Mouse (Mus musculus) liver, adult 2 months (tissue): ENCODE measurements at regions not wholly inside any gene's neighbourhood (a gene's known extent, or its start where the extent isn't known, plus 50 kb on each side); places are given as distances from the start of the nearest gene placed in this dataset.

Source experiments
- DNase-seq: peaks from one replicate; pipeline ENCODE4 v3.0.0-alpha.2; 2011; ENCODE audit warnings: low read depth, low spot score; ENCODE audit errors: extremely low read depth
- H3K27ac ChIP-seq: fragments of 200-500 bp; replicated peaks from 2 replicates; pipeline ENCODE4 v1.5.1; 2012; ENCODE audit warnings: low read depth, mild to moderate bottlenecking, control low read depth, inconsistent platforms, low read length; ENCODE audit not compliant: insufficient read depth
- H3K27me3 ChIP-seq: fragments of 200-500 bp; 2 replicates; pipeline ENCODE4 v1.6.1; 2012; ENCODE audit warnings: mild to moderate bottlenecking, moderate library complexity, low read length, inconsistent platforms; ENCODE audit not compliant: control insufficient read depth, insufficient read depth
- H3K36me3 ChIP-seq: fragments of 200-500 bp; 2 replicates; pipeline ENCODE4 v1.6.1; 2012; ENCODE audit warnings: low read length, inconsistent platforms; ENCODE audit not compliant: control insufficient read depth, insufficient read depth
- H3K4me1 ChIP-seq: fragments of 200-500 bp; 2 replicates; pipeline ENCODE4 v1.6.1; 2011; ENCODE audit warnings: low read length; ENCODE audit not compliant: control insufficient read depth, insufficient read depth
- H3K4me3 ChIP-seq: fragments of 200-500 bp; 2 replicates; pipeline ENCODE4 v1.5.1; 2011; ENCODE audit warnings: low read depth, mild to moderate bottlenecking, control low read depth, low read length, moderate library complexity; ENCODE audit not compliant: insufficient read depth
- H3K79me2 ChIP-seq: fragments of 200-500 bp; 2 replicates; pipeline ENCODE4 v1.6.1; 2012; ENCODE audit warnings: inconsistent platforms, mild to moderate bottlenecking, low read length, moderate library complexity; ENCODE audit not compliant: control insufficient read depth, insufficient read depth
- H3K9ac ChIP-seq: fragments of 200-500 bp; 2 replicates; pipeline ENCODE4 v1.6.1; 2012; ENCODE audit warnings: low read depth, mild to moderate bottlenecking, control low read depth, inconsistent platforms, low read length
- CTCF ChIP-seq: fragments of 200-500 bp; IDR thresholded peaks from 2 replicates; pipeline ENCODE4 v1.5.1; 2011; ENCODE audit warnings: low read depth, low read length, control low read depth
- POLR2A ChIP-seq: fragments of 200-500 bp; IDR thresholded peaks from 2 replicates; pipeline ENCODE4 v1.6.1; 2011; ENCODE audit warnings: low read length, control low read depth; ENCODE audit not compliant: insufficient read depth; ENCODE audit errors: extremely low read depth
- WGBS: fragments of 180-500 bp; shearing (Covaris S2); methylation state at CpG from one replicate; pipeline ENCODE4 v1.1.7; 2018; 5-methylcytosine and 5-hydroxymethylcytosine counted together

DNA sequence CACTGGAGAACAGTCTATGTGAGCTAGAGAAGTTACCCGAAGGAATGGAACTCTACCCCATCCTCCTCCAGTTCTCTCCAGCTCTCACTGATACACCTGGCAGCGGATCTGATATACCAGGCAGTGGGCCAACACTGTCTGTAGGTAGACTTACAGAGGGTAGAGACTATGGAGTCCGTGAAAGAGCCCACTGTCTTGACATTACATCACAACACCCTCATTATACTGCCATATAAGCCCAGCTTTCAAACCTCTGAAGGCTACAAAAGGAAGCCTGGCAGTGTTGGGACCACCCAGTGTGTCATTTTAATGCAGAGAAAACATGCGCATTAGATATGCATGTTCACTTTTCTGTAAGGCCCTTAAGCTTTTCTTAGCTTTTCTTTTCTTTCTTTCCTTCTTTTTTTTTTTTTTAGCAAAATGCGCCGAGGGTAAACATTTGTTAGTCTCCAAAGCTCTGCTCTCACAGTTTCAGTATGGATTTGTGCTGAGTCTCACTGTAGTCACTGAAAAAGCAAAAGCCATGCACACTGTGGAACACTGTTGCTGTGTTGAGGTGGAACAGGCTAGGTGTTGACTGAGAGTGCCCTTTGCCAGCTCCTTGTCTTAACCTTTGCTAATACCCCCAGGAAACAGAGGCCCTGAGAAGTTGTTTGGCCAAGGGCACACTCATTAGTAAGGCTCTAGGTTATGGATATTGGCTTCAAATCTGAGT is 212.4 kb upstream of the Atp5g3 start:
- Histone ChIP-seq H3K4me1 (no peaks in the 10 kb centered on the region), H3K27me3 (no peaks in the 10 kb centered on the region), H3K27ac (no peak overlapping the region), H3K36me3 (no peaks in the 10 kb centered on the region), H3K4me3 (no peak overlapping the region), H3K79me2 (no peaks in the 10 kb centered on the region), H3K9ac (no peak overlapping the region)
- no peak for DNase-seq
- TF ChIP-seq POLR2A, result no peak
- TF ChIP-seq CTCF, result no peak
- 77% methylated on average over 6 of the region's 6 CpGs for WGBS

DNA sequence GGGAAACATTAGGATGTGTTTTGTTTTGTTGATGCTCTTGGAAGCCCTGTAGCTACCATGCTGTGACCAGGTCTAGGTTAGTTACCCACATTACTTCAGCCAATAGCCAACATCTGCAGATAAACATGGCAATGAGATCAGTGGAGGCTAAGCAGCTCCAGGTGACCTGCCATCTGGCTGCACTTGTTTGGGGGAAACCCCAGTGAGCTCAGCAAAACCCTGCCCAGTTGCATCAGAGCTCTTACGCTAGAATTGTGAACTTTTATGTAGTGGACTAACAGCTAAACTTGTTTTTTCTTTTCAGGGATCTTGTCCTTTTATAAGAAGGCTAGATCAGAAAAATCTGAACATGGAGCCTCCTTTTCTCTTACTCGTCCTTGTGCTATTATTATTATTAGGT is 211.8 kb upstream of the Atp5g3 start:
- Histone ChIP-seq H3K27me3 (no peaks in the 10 kb centered on the region), H3K4me1 (no peaks in the 10 kb centered on the region), H3K9ac (no peak overlapping the region), H3K36me3 (no peaks in the 10 kb centered on the region), H3K79me2 (no peaks in the 10 kb centered on the region), H3K4me3 (no peak overlapping the region), H3K27ac (no peak overlapping the region)
- no peak for TF ChIP-seq POLR2A
- TF ChIP-seq CTCF, result no peak
- no peak for DNase-seq
- WGBS, result 72% methylated on average over 2 of the region's 2 CpGs

DNA sequence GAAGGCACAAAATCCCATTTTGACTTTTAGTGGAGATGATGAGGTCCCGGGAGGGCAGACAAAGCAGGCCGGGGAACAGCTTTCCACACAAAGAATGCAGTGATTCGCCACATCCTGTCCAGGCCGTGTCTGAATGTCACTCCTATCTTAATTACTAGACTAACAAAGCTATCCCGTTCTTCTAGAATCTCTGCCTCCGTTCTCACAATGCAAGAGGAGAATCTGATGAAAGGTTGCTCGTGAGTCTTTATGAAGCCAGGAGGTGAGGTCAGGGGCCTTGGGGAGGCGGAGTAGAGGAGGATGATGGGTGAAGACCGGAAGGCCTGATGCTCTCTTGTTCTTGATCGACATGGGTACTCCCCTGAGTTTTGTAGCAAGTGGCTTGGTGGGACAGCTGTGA is 208.9 kb upstream of the Atp5g3 start:
- WGBS, result 68% methylated on average over 10 of the region's 10 CpGs
- no peak overlapping the region for H3K27ac ChIP-seq
- H3K4me3 ChIP-seq, result no peak overlapping the region
- no peaks in the 10 kb centered on the region for H3K27me3 ChIP-seq
- H3K79me2 ChIP-seq, result no peaks in the 10 kb centered on the region
- no peak for TF ChIP-seq POLR2A
- no peak for TF ChIP-seq CTCF
- H3K4me1 ChIP-seq, result no peaks in the 10 kb centered on the region
- no peak for DNase-seq
- no peak overlapping the region for H3K9ac ChIP-seq
- no peaks in the 10 kb centered on the region for H3K36me3 ChIP-seq

DNA sequence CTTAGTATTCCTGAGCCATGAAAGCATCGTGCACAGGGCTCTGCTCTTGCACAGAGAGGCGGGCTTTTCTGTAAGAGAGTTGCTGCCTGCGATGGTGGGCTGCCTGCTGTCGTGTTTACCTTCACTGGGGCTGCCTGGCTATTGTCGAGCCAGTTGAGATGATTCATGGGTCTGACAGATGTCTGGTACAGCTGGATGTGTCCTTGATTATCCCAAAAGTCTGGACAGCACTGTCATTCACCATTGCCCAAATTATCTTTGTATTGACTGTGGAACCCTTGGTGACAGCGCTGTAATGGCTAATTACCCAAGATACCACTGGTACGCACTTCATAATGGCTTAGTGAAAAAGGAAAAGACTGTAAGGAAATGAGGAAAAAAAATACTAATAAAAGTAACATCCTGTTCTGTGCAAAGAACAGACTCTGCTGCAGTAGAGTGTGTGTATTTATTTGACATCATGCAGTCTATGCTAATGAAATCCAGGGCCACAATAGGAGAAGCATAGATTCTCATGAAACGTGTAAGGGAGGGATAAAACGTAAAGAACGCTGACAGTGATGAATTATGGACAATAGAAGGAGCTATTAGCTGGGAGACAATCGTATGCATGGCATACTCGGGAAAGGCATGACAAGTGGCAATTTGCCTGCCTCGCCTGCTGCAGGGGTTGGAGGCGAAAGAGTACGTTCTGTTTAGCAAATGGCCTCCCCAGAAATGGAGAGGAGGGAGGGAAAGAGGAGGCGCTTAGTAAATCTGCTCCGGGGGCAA is 208.2 kb upstream of the Atp5g3 start:
- no peak for DNase-seq
- Histone ChIP-seq H3K27ac (no peak overlapping the region), H3K4me1 (no peaks in the 10 kb centered on the region), H3K79me2 (no peaks in the 10 kb centered on the region), H3K4me3 (no peak overlapping the region), H3K36me3 (no peaks in the 10 kb centered on the region), H3K9ac (no peak overlapping the region), H3K27me3 (no peaks in the 10 kb centered on the region)
- WGBS, result 68% methylated on average over 17 of the region's 17 CpGs
- TF ChIP-seq POLR2A (no peak), CTCF (no peak)

DNA sequence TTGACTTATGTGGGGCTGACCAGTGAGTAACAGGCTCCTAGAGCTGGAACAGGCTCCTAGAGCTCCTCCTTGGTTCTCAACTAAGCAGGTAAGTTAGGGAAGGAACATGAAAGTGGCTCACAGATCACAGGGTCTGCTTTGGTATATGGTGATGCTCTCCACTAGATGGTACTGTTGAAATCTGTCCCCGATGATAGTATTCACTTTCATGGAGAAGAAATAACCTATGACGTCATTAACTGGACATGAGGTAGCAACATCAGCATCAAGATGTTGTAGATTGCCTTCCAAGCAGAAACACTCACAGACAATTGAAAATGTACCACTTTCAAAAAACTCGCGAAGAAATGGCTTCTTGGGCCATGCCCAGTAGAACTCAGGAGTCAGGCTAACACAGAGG is 195.3 kb upstream of the Atp5g3 start:
- Histone ChIP-seq H3K4me3 (no peak overlapping the region), H3K27me3 (no peaks in the 10 kb centered on the region), H3K4me1 (no peaks in the 10 kb centered on the region), H3K27ac (no peak overlapping the region), H3K79me2 (no peaks in the 10 kb centered on the region), H3K9ac (no peak overlapping the region), H3K36me3 (no peaks in the 10 kb centered on the region)
- TF ChIP-seq CTCF (no peak), POLR2A (no peak)
- no peak for DNase-seq
- WGBS, result 85% methylated on average over 4 of the region's 4 CpGs
